Mouse (Mus musculus) kidney, adult 2 months (tissue): ENCODE results near the gene Gna15.

ENCODE experiments used
- CTCF ChIP-seq: fragments of 200-500 bp; conservative IDR thresholded peaks from 2 replicates; pipeline ENCODE4 v1.5.1; 2011; ENCODE audit warnings: low read depth, mild to moderate bottlenecking, control low read depth, low read length, moderate library complexity, mixed read lengths; ENCODE audit not compliant: insufficient read depth, insufficient read length
- POLR2A ChIP-seq: fragments of 200-500 bp; IDR thresholded peaks from one replicate; pipeline ENCODE4 v1.6.1; 2011; ENCODE audit warnings: low read depth, low read length, control low read depth

DNA sequence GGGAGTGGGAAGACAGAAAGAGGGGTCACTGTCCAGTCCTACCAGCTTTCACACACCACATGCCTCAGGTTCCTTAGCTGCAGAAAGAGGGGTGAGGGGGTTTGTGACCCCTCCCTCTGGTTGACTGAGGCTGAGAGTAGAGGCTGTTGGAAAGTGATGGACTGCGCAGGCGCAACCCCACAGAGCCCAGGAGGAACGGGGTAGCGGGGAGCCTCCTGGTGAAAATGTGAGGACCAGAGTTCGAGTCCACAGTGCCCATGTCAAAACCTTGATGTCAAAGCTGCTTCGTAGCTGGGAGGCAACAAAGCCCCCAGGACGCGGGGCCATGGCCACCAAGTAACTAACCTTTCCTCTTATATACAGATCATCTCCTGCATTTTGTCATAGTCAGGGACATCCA is 66.4 kb downstream of the Gna15 start:
- TF ChIP-seq POLR2A (no peak), CTCF (no peak)
